Mouse (Mus musculus): ENCODE data around the gene Spdye4b. TPM values are rescaled to one million over a fixed set of nuclear protein-coding genes. Genes with fewer than 3 reads are reported as not detected.

Spdye4b gene
- polyA plus RNA-seq, 1 experiment, result 28.6 TPM

GRCm38 (mm10) chr5:143149536-143149935 is 31.3 kb upstream of the Spdye4b start:
- H3K27me3 ChIP-seq (ENCODE audit: control insufficient read depth, insufficient read depth, low read length), result no peaks in the 10 kb centered on the region
- peaks cover 4% of the 10 kb centered on the region for H3K4me1 ChIP-seq (ENCODE audit: control insufficient read depth, insufficient read depth, low read length)
- no peak overlapping the region for H3K27ac ChIP-seq (ENCODE audit: control insufficient read depth, insufficient read depth, low read depth, low read length)
- H3K36me3 ChIP-seq (ENCODE audit: control insufficient read depth, insufficient read depth, low read length), result no peaks in the 10 kb centered on the region
- no peak for TF ChIP-seq POLR2A (IDR thresholded peaks at IDR 0.05; ENCODE audit: control insufficient read depth, low read depth, low read length)
- no peak for TF ChIP-seq CTCF (IDR thresholded peaks at IDR 0.05; ENCODE audit: control insufficient read depth, insufficient read depth, insufficient replicate concordance, low read depth, low read length)
- H3K4me3 ChIP-seq (ENCODE audit: control insufficient read depth, low read depth, low read length), result no peak overlapping the region

GRCm38 (mm10) chr5:143150044-143150443 is 30.8 kb upstream of the Spdye4b start:
- TF ChIP-seq POLR2A (IDR thresholded peaks at IDR 0.05; ENCODE audit: control insufficient read depth, low read depth, low read length), result no peak
- TF ChIP-seq CTCF (IDR thresholded peaks at IDR 0.05; ENCODE audit: control insufficient read depth, insufficient read depth, insufficient replicate concordance, low read depth, low read length), result 0 out of 2 replicates have a peak, but pooled peaks have one; percentile 7
- Histone ChIP-seq H3K27me3 (ENCODE audit: control insufficient read depth, insufficient read depth, low read length) (no peaks in the 10 kb centered on the region), H3K4me3 (ENCODE audit: control insufficient read depth, low read depth, low read length) (no peak overlapping the region)

GRCm38 (mm10) chr5:143153756-143154155 is 27.1 kb upstream of the Spdye4b start:
- H3K27me3 ChIP-seq (ENCODE audit: control insufficient read depth, insufficient read depth, low read length), result no peaks in the 10 kb centered on the region
- TF ChIP-seq CTCF (IDR thresholded peaks at IDR 0.05; ENCODE audit: control insufficient read depth, insufficient read depth, insufficient replicate concordance, low read depth, low read length), result no peak
- no peak overlapping the region for H3K27ac ChIP-seq (ENCODE audit: control insufficient read depth, insufficient read depth, low read depth, low read length)
- H3K4me3 ChIP-seq (ENCODE audit: control insufficient read depth, low read depth, low read length), result no peak overlapping the region
- H3K4me1 ChIP-seq (ENCODE audit: control insufficient read depth, insufficient read depth, low read length), result peaks cover 11% of the 10 kb centered on the region
- H3K36me3 ChIP-seq (ENCODE audit: control insufficient read depth, insufficient read depth, low read length), result no peaks in the 10 kb centered on the region

More at GRCm38 (mm10) chr5:143150044-143150443, 30.8 kb upstream of the Spdye4b start:
- no peaks in the 10 kb centered on the region for H3K36me3 ChIP-seq (ENCODE audit: control insufficient read depth, insufficient read depth, low read length)
- H3K27ac ChIP-seq (ENCODE audit: control insufficient read depth, insufficient read depth, low read depth, low read length), result no peak overlapping the region
- peaks cover 4% of the 10 kb centered on the region for H3K4me1 ChIP-seq (ENCODE audit: control insufficient read depth, insufficient read depth, low read length)

- Histone ChIP-seq H3K27ac (ENCODE audit: control insufficient read depth, insufficient read depth, low read depth, low read length) (no peak overlapping the region), H3K4me3 (ENCODE audit: control insufficient read depth, low read depth, low read length) (no peak overlapping the region), H3K27me3 (ENCODE audit: control insufficient read depth, insufficient read depth, low read length) (no peaks in the 10 kb centered on the region), H3K36me3 (ENCODE audit: control insufficient read depth, insufficient read depth, low read length) (no peaks in the 10 kb centered on the region), H3K4me1 (ENCODE audit: control insufficient read depth, insufficient read depth, low read length) (peaks cover 11% of the 10 kb centered on the region)
- no peak for TF ChIP-seq CTCF (IDR thresholded peaks at IDR 0.05; ENCODE audit: control insufficient read depth, insufficient read depth, insufficient replicate concordance, low read depth, low read length)
- no peak for TF ChIP-seq POLR2A (IDR thresholded peaks at IDR 0.05; ENCODE audit: control insufficient read depth, low read depth, low read length)
Observed at GRCm38 (mm10) chr5:143155534-143155933, 25.3 kb upstream of the Spdye4b start.

- H3K36me3 ChIP-seq (ENCODE audit: control insufficient read depth, insufficient read depth, low read length), result no peaks in the 10 kb centered on the region
- peaks cover 15% of the 10 kb centered on the region for H3K4me1 ChIP-seq (ENCODE audit: control insufficient read depth, insufficient read depth, low read length)
- H3K27me3 ChIP-seq (ENCODE audit: control insufficient read depth, insufficient read depth, low read length), result no peaks in the 10 kb centered on the region
- TF ChIP-seq POLR2A (IDR thresholded peaks at IDR 0.05; ENCODE audit: control insufficient read depth, low read depth, low read length), result peak; percentile 90
- no peak for TF ChIP-seq CTCF (IDR thresholded peaks at IDR 0.05; ENCODE audit: control insufficient read depth, insufficient read depth, insufficient replicate concordance, low read depth, low read length)
- peak overlapping the region; percentile 82 for H3K4me3 ChIP-seq (ENCODE audit: control insufficient read depth, low read depth, low read length)
- peak overlapping the region; percentile 96 for H3K27ac ChIP-seq (ENCODE audit: control insufficient read depth, insufficient read depth, low read depth, low read length)
Observed at GRCm38 (mm10) chr5:143165508-143166070, 15.2 kb upstream of the Spdye4b start.

- H3K4me3 ChIP-seq (ENCODE audit: control insufficient read depth, low read depth, low read length), result no peak overlapping the region
- peaks cover 6% of the 10 kb centered on the region for H3K4me1 ChIP-seq (ENCODE audit: control insufficient read depth, insufficient read depth, low read length)
- H3K27me3 ChIP-seq (ENCODE audit: control insufficient read depth, insufficient read depth, low read length), result no peaks in the 10 kb centered on the region
- no peak overlapping the region for H3K27ac ChIP-seq (ENCODE audit: control insufficient read depth, insufficient read depth, low read depth, low read length)
- H3K36me3 ChIP-seq (ENCODE audit: control insufficient read depth, insufficient read depth, low read length), result no peaks in the 10 kb centered on the region; the same call in none of the 2 replicates
- TF ChIP-seq CTCF (IDR thresholded peaks at IDR 0.05; ENCODE audit: control insufficient read depth, insufficient read depth, insufficient replicate concordance, low read depth, low read length) (no peak), POLR2A (IDR thresholded peaks at IDR 0.05; ENCODE audit: control insufficient read depth, low read depth, low read length) (no peak)
Observed at GRCm38 (mm10) chr5:143175970-143176369, 4.8 kb upstream of the Spdye4b start.

- Histone ChIP-seq H3K36me3 (ENCODE audit: control insufficient read depth, insufficient read depth, low read length) (no peaks in the 10 kb centered on the region; the same call in none of the 2 replicates), H3K27ac (ENCODE audit: control insufficient read depth, insufficient read depth, low read depth, low read length) (no peak overlapping the region), H3K27me3 (ENCODE audit: control insufficient read depth, insufficient read depth, low read length) (no peaks in the 10 kb centered on the region), H3K4me3 (ENCODE audit: control insufficient read depth, low read depth, low read length) (no peak overlapping the region), H3K4me1 (ENCODE audit: control insufficient read depth, insufficient read depth, low read length) (peaks cover 6% of the 10 kb centered on the region)
- TF ChIP-seq CTCF (IDR thresholded peaks at IDR 0.05; ENCODE audit: control insufficient read depth, insufficient read depth, insufficient replicate concordance, low read depth, low read length) (peak; percentile 26; the same call in 1 of the 2 replicates), POLR2A (IDR thresholded peaks at IDR 0.05; ENCODE audit: control insufficient read depth, low read depth, low read length) (no peak)
Observed at GRCm38 (mm10) chr5:143177541-143178200, 3.1 kb upstream of the Spdye4b start.
